Mouse (Mus musculus): ENCODE measurements around the gene Mx1. TPM values are rescaled to one million over a fixed set of nuclear protein-coding genes. Genes with fewer than 3 reads are reported as not detected.

Mx1 gene
- polyA plus RNA-seq, 1 experiment from 2014 or later = not detected

DNA sequence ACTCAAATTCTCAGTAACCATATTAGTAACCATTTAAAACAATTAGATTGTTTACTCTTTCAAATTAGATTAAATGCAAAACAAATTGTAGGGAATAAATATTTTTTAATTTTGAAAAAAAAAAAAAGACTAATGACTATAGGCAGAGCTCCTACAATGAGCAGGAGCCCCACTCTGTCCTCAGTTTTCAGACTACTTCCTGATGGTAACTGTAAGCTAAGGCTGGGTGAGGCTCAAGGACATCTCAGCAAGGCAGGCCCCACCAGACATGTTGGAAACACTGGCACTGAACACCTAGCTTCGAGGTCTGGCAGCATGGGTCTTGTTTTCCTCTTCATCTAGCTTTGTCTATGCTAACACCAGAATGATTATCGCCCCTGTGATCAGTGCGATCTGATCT lies 35.4 kb upstream of the Mx1 start:
- Histone ChIP-seq H3K9me3 (ENCODE audit: control insufficient read depth, low read length) (no peaks in the 10 kb centered on the region), H3K4me1 (replicated peaks; ENCODE audit: control insufficient read depth, insufficient read depth, low read length) (no peaks in the 10 kb centered on the region), H3K4me2 (ENCODE audit: low read depth, low read length, severe bottlenecking) (no peak overlapping the region), H3K9ac (ENCODE audit: low read length) (no peak overlapping the region), H3K27ac (ENCODE audit: low read depth, low read length) (no peak overlapping the region), H3K27me3 (ENCODE audit: control insufficient read depth, insufficient read depth, low read length) (no peaks in the 10 kb centered on the region), H3K4me3 (ENCODE audit: low read depth, low read length) (no peak overlapping the region), H3K36me3 (ENCODE audit: control insufficient read depth, insufficient read depth, low read length) (no peaks in the 10 kb centered on the region)
- WGBS = 96% methylated on average over 3 of the region's 3 CpGs
- DNase-seq (ENCODE audit: low spot score) (no peak), ATAC-seq (replicated peaks; ENCODE audit: low FRiP score) (no peak)

DNA sequence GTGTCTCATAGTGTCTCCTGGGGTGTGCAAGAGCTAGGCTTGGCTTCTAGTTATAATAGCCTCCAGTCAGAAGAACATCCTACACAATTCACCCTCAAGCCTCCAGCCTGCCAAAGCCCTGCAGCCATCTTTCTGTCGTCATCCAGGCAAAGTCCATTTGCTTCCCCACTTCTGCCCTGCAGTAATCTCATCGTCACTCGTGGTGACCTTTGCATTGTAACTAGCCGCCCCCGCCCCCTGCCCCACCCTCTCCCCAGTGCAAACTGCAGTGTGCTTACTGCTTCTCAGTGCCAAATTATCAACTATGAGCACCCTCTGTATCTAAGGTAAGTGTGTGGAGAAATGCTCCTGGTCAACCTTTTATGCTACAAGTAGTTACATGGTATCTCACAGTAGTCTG lies 35.0 kb upstream of the Mx1 start:
- no peak overlapping the region for H3K4me3 ChIP-seq (ENCODE audit: low read depth, low read length)
- 69% methylated on average over 5 of the region's 5 CpGs for WGBS
- H3K9me3 ChIP-seq (ENCODE audit: control insufficient read depth, low read length) = no peaks in the 10 kb centered on the region
- H3K4me1 ChIP-seq (replicated peaks; ENCODE audit: control insufficient read depth, insufficient read depth, low read length) = no peaks in the 10 kb centered on the region
- H3K36me3 ChIP-seq (ENCODE audit: control insufficient read depth, insufficient read depth, low read length) = no peaks in the 10 kb centered on the region
- H3K4me2 ChIP-seq (ENCODE audit: low read depth, low read length, severe bottlenecking) = no peak overlapping the region
- H3K27ac ChIP-seq (ENCODE audit: low read depth, low read length) = no peak overlapping the region
- no peak for DNase-seq (ENCODE audit: low spot score)
- no peaks in the 10 kb centered on the region for H3K27me3 ChIP-seq (ENCODE audit: control insufficient read depth, insufficient read depth, low read length)
- H3K9ac ChIP-seq (ENCODE audit: low read length) = no peak overlapping the region
- no peak for ATAC-seq (replicated peaks; ENCODE audit: low FRiP score)

DNA sequence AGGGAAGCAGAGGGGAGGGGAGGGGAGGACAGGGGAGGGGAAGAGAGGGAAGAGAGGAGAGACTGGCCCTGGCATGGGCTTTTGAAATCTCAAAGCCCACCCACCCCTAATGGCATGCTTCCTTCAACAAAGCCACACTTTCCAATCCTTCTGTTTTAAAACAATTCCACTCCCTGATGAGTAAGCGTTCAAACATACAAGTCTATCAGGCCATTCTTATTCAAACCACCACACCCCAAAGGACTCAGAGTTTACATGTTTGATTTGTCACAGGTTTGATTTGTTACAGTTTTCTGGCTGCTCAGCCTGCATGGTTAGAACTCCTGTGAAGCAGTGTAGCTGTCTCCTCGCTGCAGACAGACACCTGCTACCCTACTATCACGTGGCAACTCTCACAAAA lies 33.3 kb upstream of the Mx1 start:
- no peaks in the 10 kb centered on the region for H3K36me3 ChIP-seq (ENCODE audit: control insufficient read depth, insufficient read depth, low read length)
- H3K4me2 ChIP-seq (ENCODE audit: low read depth, low read length, severe bottlenecking) = no peak overlapping the region
- no peak for ATAC-seq (replicated peaks; ENCODE audit: low FRiP score)
- H3K27me3 ChIP-seq (ENCODE audit: control insufficient read depth, insufficient read depth, low read length) = no peaks in the 10 kb centered on the region
- H3K9ac ChIP-seq (ENCODE audit: low read length) = no peak overlapping the region
- H3K4me3 ChIP-seq (ENCODE audit: low read depth, low read length) = no peak overlapping the region
- DNase-seq (ENCODE audit: low spot score) = no peak
- 54% methylated on average over 3 of the region's 3 CpGs for WGBS
- H3K27ac ChIP-seq (ENCODE audit: low read depth, low read length) = no peak overlapping the region
- H3K9me3 ChIP-seq (ENCODE audit: control insufficient read depth, low read length) = no peaks in the 10 kb centered on the region
- H3K4me1 ChIP-seq (replicated peaks; ENCODE audit: control insufficient read depth, insufficient read depth, low read length) = no peaks in the 10 kb centered on the region

DNA sequence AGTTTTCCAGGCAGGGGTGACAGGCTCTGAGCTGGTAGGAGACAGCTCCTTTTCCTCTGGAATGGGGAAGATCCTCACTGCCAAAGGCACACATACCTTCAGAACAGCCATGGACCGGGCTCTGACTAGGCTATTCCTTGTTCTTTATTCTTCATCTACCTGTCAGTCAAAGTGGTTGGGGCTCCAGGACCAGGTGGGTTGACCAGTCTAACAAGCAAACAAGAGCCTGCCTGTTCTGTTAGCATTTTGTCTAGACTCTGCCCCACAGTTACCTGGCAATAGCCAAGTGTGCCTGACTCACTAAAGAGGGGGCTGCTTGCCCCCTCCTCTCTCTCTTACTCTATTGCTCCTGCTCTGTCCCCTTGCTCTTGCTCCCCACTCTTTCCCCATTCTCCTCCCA lies 29.7 kb upstream of the Mx1 start:
- no peak overlapping the region for H3K9ac ChIP-seq (ENCODE audit: low read length)
- DNase-seq (ENCODE audit: low spot score) (no peak), ATAC-seq (replicated peaks; ENCODE audit: low FRiP score) (no peak)
- H3K36me3 ChIP-seq (ENCODE audit: control insufficient read depth, insufficient read depth, low read length) = no peaks in the 10 kb centered on the region
- no peak overlapping the region for H3K4me2 ChIP-seq (ENCODE audit: low read depth, low read length, severe bottlenecking)
- H3K4me3 ChIP-seq (ENCODE audit: low read depth, low read length) = no peak overlapping the region
- 95% methylated on average over 1 of the region's 1 CpGs for WGBS
- no peak overlapping the region for H3K27ac ChIP-seq (ENCODE audit: low read depth, low read length)
- no peaks in the 10 kb centered on the region for H3K27me3 ChIP-seq (ENCODE audit: control insufficient read depth, insufficient read depth, low read length)
- no peaks in the 10 kb centered on the region for H3K4me1 ChIP-seq (replicated peaks; ENCODE audit: control insufficient read depth, insufficient read depth, low read length)
- H3K9me3 ChIP-seq (ENCODE audit: control insufficient read depth, low read length) = no peaks in the 10 kb centered on the region

DNA sequence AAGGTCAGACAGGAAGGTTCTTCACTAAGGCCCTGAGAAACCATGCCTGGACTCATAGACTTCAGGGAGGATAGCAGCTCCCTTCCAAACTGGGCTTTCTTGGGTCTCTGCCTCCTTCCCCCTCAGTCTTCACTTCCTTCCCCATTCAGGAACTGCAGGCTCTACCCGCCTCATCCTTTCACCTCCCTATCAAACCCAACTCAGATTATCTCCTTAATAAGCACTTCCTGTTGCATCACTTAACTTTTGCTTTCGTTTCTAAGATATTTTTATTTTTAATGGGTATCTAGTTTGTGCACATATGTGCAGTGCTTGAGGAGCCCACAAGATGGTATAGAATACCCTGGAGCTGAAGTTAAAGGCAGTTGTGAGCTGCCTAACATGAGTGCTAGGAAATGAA lies 15.9 kb upstream of the Mx1 start:
- Histone ChIP-seq H3K4me2 (ENCODE audit: low read depth, low read length, severe bottlenecking) (no peak overlapping the region), H3K36me3 (ENCODE audit: control insufficient read depth, insufficient read depth, low read length) (no peaks in the 10 kb centered on the region), H3K9me3 (ENCODE audit: control insufficient read depth, low read length) (no peaks in the 10 kb centered on the region), H3K4me3 (ENCODE audit: low read depth, low read length) (no peak overlapping the region), H3K27ac (ENCODE audit: low read depth, low read length) (no peak overlapping the region), H3K4me1 (replicated peaks; ENCODE audit: control insufficient read depth, insufficient read depth, low read length) (no peaks in the 10 kb centered on the region), H3K27me3 (ENCODE audit: control insufficient read depth, insufficient read depth, low read length) (no peaks in the 10 kb centered on the region), H3K9ac (ENCODE audit: low read length) (no peak overlapping the region)
- ATAC-seq (replicated peaks; ENCODE audit: low FRiP score) (no peak), DNase-seq (ENCODE audit: low spot score) (no peak)
- WGBS = 83% methylated on average over 2 of the region's 2 CpGs

DNA sequence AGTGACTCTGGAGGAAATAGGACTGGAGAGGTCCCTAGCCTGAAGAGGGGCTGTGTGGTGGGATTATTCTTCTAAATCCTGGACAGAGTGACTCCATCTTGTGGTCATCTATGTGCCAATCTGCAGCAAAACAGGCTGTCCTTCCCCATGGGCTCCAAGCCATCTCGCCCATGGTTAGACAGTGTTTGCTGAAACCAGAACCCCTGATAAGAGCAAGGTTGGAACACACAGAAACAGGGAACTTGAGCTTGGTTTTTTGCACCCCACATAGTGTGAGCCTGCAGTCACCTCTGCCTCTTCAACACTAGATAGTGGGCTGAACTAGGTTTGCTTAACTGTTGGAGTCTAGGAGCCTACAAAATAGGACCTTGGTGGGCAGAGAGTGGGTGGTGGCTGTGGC lies 13.8 kb upstream of the Mx1 start:
- Histone ChIP-seq H3K9ac (ENCODE audit: low read length) (no peak overlapping the region), H3K4me3 (ENCODE audit: low read depth, low read length) (no peak overlapping the region), H3K4me2 (ENCODE audit: low read depth, low read length, severe bottlenecking) (no peak overlapping the region), H3K36me3 (ENCODE audit: control insufficient read depth, insufficient read depth, low read length) (no peaks in the 10 kb centered on the region), H3K4me1 (replicated peaks; ENCODE audit: control insufficient read depth, insufficient read depth, low read length) (no peaks in the 10 kb centered on the region), H3K27ac (ENCODE audit: low read depth, low read length) (no peak overlapping the region), H3K27me3 (ENCODE audit: control insufficient read depth, insufficient read depth, low read length) (no peaks in the 10 kb centered on the region), H3K9me3 (ENCODE audit: control insufficient read depth, low read length) (no peaks in the 10 kb centered on the region)
- WGBS = 100% methylated on average over 1 of the region's 1 CpGs
- ATAC-seq (replicated peaks; ENCODE audit: low FRiP score) (no peak), DNase-seq (ENCODE audit: low spot score) (no peak)

DNA sequence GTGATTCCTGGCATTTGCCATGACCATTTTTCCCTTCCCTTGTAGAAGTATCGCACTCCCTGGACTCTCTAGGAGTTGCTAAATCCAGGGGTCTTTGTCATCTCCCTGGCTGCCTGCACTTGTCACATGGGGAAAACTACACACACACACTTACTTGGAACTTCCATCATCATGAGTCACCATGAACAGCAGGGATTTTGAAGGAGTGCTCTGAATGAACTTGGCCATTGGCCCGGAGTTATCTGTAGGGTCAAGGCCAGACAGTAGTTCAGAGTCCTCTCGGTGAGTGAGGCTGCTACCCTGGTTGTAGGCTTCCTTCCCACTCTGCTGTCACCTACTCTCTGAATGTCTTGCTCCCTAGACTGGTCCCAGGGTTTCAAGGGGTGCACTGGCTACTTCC lies 12.9 kb upstream of the Mx1 start:
- Histone ChIP-seq H3K36me3 (ENCODE audit: control insufficient read depth, insufficient read depth, low read length) (no peaks in the 10 kb centered on the region), H3K4me3 (ENCODE audit: low read depth, low read length) (no peak overlapping the region), H3K27me3 (ENCODE audit: control insufficient read depth, insufficient read depth, low read length) (no peaks in the 10 kb centered on the region), H3K27ac (ENCODE audit: low read depth, low read length) (no peak overlapping the region), H3K4me2 (ENCODE audit: low read depth, low read length, severe bottlenecking) (no peak overlapping the region), H3K9ac (ENCODE audit: low read length) (no peak overlapping the region), H3K9me3 (ENCODE audit: control insufficient read depth, low read length) (no peaks in the 10 kb centered on the region), H3K4me1 (replicated peaks; ENCODE audit: control insufficient read depth, insufficient read depth, low read length) (no peaks in the 10 kb centered on the region)
- 96% methylated on average over 3 of the region's 3 CpGs for WGBS
- ATAC-seq (replicated peaks; ENCODE audit: low FRiP score) = no peak
- no peak for DNase-seq (ENCODE audit: low spot score)

DNA sequence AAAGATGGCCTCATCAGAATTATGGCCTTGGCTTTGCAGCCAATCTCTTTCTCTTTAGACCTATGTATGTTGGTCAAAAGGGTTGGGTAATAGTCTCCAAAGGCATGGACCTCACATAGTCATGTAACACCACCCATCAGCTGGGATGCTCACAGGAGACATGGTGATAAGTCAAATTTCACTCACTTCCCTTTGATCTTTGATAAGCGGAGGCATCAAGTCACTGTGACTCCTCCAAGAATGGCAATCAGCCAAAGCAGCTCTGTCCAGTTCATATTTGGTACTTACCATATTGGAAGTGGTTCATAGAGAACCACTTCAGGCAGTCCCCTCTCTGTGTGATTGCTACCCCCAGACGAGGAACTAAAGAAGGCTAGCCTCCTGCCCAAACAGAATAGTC lies 12.0 kb upstream of the Mx1 start:
- WGBS = 85% methylated on average over 2 of the region's 2 CpGs
- H3K4me2 ChIP-seq (ENCODE audit: low read depth, low read length, severe bottlenecking) = no peak overlapping the region
- H3K36me3 ChIP-seq (ENCODE audit: control insufficient read depth, insufficient read depth, low read length) = no peaks in the 10 kb centered on the region
- ATAC-seq (replicated peaks; ENCODE audit: low FRiP score) = no peak
- no peaks in the 10 kb centered on the region for H3K9me3 ChIP-seq (ENCODE audit: control insufficient read depth, low read length)
- H3K27ac ChIP-seq (ENCODE audit: low read depth, low read length) = no peak overlapping the region
- no peak overlapping the region for H3K9ac ChIP-seq (ENCODE audit: low read length)
- no peaks in the 10 kb centered on the region for H3K4me1 ChIP-seq (replicated peaks; ENCODE audit: control insufficient read depth, insufficient read depth, low read length)
- DNase-seq (ENCODE audit: low spot score) = no peak
- no peaks in the 10 kb centered on the region for H3K27me3 ChIP-seq (ENCODE audit: control insufficient read depth, insufficient read depth, low read length)
- H3K4me3 ChIP-seq (ENCODE audit: low read depth, low read length) = no peak overlapping the region

DNA sequence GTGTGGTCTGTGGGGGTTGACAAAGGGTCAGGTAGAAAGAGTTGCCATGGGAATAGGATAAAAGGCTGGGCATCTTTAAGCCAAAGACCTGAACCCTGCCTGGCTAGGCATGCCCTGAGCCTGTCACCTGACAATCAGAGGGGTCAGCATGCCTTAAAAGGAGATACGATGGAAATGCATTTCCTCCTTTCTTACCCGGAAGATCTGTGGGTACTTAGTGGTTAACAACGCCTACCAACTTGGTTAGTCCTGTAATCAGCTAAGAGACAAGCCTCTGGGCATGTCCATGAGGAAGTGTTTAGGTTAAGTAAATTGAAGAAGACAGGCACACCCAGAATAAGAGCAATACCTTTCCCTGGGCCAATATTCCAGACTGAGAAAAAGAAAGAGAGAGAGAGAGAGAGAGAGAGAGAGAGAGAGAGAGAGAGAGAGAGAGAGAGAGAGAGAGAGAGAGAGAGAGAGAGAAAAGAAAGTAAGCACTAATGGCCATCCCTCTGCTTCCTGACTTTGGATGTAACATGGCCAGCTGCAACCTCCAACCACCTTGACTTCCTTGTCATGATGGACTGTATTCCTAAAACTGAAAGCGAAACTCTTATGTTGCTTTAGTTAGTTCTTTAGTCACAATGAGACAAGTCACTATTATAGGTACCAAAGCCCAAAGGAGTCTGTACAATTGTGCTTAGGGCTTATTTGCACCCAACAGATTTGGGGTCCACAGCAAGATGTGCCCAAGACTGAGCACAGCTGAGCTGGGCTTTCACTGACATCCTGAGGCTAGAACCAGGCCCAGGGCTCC lies 5.5 kb upstream of the Mx1 start:
- Histone ChIP-seq H3K9me3 (ENCODE audit: control insufficient read depth, low read length) (no peaks in the 10 kb centered on the region), H3K9ac (ENCODE audit: low read length) (no peak overlapping the region), H3K27ac (ENCODE audit: low read depth, low read length) (no peak overlapping the region), H3K4me3 (ENCODE audit: low read depth, low read length) (no peak overlapping the region), H3K27me3 (ENCODE audit: control insufficient read depth, insufficient read depth, low read length) (no peaks in the 10 kb centered on the region), H3K4me2 (ENCODE audit: low read depth, low read length, severe bottlenecking) (no peak overlapping the region), H3K4me1 (replicated peaks; ENCODE audit: control insufficient read depth, insufficient read depth, low read length) (no peaks in the 10 kb centered on the region), H3K36me3 (ENCODE audit: control insufficient read depth, insufficient read depth, low read length) (no peaks in the 10 kb centered on the region)
- no peak for DNase-seq (ENCODE audit: low spot score)
- ATAC-seq (replicated peaks; ENCODE audit: low FRiP score) = no peak
- WGBS = 85% methylated on average over 4 of the region's 4 CpGs
